Mouse (Mus musculus) lung, postnatal 10 days (tissue): ENCODE data around the gene Parp4.
A peak's percentile ranks its signal among the peaks of the same experiment; 100 is the strongest.

Experiments used
- DNase-seq: peaks from one replicate; pipeline ENCODE4 v3.0.0; 2021

The Parp4 gene

GRCm38 (mm10) chr14:56617470-56617869 is 42.1 kb downstream of the Parp4 start:
- no peak for DNase-seq

GRCm38 (mm10) chr14:56620425-56620824 is 45.0 kb downstream of the Parp4 start:
- DNase-seq = peak; percentile 6

GRCm38 (mm10) chr14:56626202-56626601 is 50.8 kb downstream of the Parp4 start:
- DNase-seq = no peak

- DNase-seq = peak; percentile 8
Observed at GRCm38 (mm10) chr14:56628336-56628735, 52.9 kb downstream of the Parp4 start.

GRCm38 (mm10) chr14:56631109-56631508 is 55.7 kb downstream of the Parp4 start:
- DNase-seq = no peak

- no peak for DNase-seq
Observed at GRCm38 (mm10) chr14:56647206-56647605, 71.8 kb downstream of the Parp4 start.

- DNase-seq = no peak
Observed at GRCm38 (mm10) chr14:56649448-56649847, 74.0 kb downstream of the Parp4 start.

GRCm38 (mm10) chr14:56665651-56666050 is 90.2 kb downstream of the Parp4 start:
- DNase-seq = peak; percentile 32

GRCm38 (mm10) chr14:56666909-56667308 is 91.5 kb downstream of the Parp4 start:
- no peak for DNase-seq

GRCm38 (mm10) chr14:56667969-56668802 is 92.8 kb downstream of the Parp4 start, which contains the start of gene Mphosph8:
Mphosph8 (plus strand) TSS chr14:56668248.
- DNase-seq = peak; percentile 99

- DNase-seq = no peak
Observed at GRCm38 (mm10) chr14:56669046-56669620, 93.7 kb downstream of the Parp4 start.

GRCm38 (mm10) chr14:56685426-56685825 is 110.0 kb downstream of the Parp4 start:
- no peak for DNase-seq

- DNase-seq = no peak
Observed at GRCm38 (mm10) chr14:56689116-56689515, 113.7 kb downstream of the Parp4 start.

- DNase-seq = no peak
Observed at GRCm38 (mm10) chr14:56689766-56690165, 114.3 kb downstream of the Parp4 start.

GRCm38 (mm10) chr14:56695495-56695894 is 120.1 kb downstream of the Parp4 start:
- no peak for DNase-seq

GRCm38 (mm10) chr14:56697836-56698235 is 122.4 kb downstream of the Parp4 start:
- DNase-seq = no peak

- no peak for DNase-seq
Observed at GRCm38 (mm10) chr14:56702644-56703043, 127.2 kb downstream of the Parp4 start.

- peak; percentile 29 for DNase-seq
Observed at GRCm38 (mm10) chr14:56705687-56706086, 130.3 kb downstream of the Parp4 start.
